17 mouse cellular contexts compared by ENCODE assay signal in genomic region chr1:155439551-155439950, GRCm38 (mm10).
"Had no signal": no experiment of that assay in that cellular context is flagged by ENCODE, and none has a peak within 500 bp of the region (broad histone marks: within the 10 kb centered on the region; RNA-seq: fewer than 3 reads in every experiment).

No protein-coding gene starts in this region.

- H3K9ac ChIP-seq: liver, embryonic 14.5 days; lung, embryonic 14.5 days; midbrain, embryonic 12.5 days; neural tube, embryonic 13.5 days; neural tube, embryonic 15.5 days had no signal

- H3K4me2 ChIP-seq: lung, embryonic 14.5 days; midbrain, embryonic 12.5 days; neural tube, embryonic 13.5 days; neural tube, embryonic 15.5 days had no signal

- DNase-seq: lung, adult 18-20 months; lung, embryonic 14.5 days; lung, postnatal 10 days; lung, postnatal 4 days; retina, postnatal 1 day; right cerebral cortex, adult 18-20 months; right cerebral cortex, postnatal 25 days; right cerebral cortex, postnatal 4 days; spleen, adult 18-20 months; thymus, adult 18-20 months; thymus, postnatal 14 days; thymus, postnatal 36 days had no signal

- H3K9me3 ChIP-seq: midbrain, embryonic 12.5 days; neural tube, embryonic 13.5 days; neural tube, embryonic 15.5 days had no signal

- H3K36me3 ChIP-seq: midbrain, embryonic 12.5 days; neural tube, embryonic 13.5 days; neural tube, embryonic 15.5 days had no signal

- H3K4me3 ChIP-seq: midbrain, embryonic 12.5 days; myocyte; neural tube, embryonic 13.5 days; neural tube, embryonic 15.5 days had no signal

- H3K27me3 ChIP-seq: neural tube, embryonic 13.5 days; neural tube, embryonic 15.5 days had no signal

- H3K27ac ChIP-seq: liver, embryonic 14.5 days; neural tube, embryonic 13.5 days; neural tube, embryonic 15.5 days had no signal
